Mouse (Mus musculus) E14TG2a.4 (cell line): ENCODE data around the gene Ank2.
A peak's percentile ranks its signal among the peaks of the same experiment; 100 is the strongest.

Experiments
- H3K27me3 ChIP-seq: 2 replicates; pipeline ENCODE4 v1.6.1; 2014; ENCODE audit warnings: low read length, control low read depth; ENCODE audit not compliant: insufficient read depth
- H3K36me3 ChIP-seq: 2 replicates; pipeline ENCODE4 v1.6.1; 2014; ENCODE audit warnings: low read length, control low read depth; ENCODE audit not compliant: insufficient read depth
- H3K4me1 ChIP-seq: replicated peaks from 2 replicates; pipeline ENCODE4 v1.6.1; 2014; ENCODE audit warnings: low read depth, low read length, control low read depth
- H3K4me3 ChIP-seq: replicated peaks from 2 replicates; pipeline ENCODE4 v1.5.1; 2014; ENCODE audit warnings: mild to moderate bottlenecking, low read length
- H3K9me3 ChIP-seq: 2 replicates; pipeline ENCODE4 v1.6.1; 2014; ENCODE audit warnings: low read length, control low read depth
- CTCF ChIP-seq: conservative IDR thresholded peaks from 2 replicates; pipeline ENCODE4 v1.5.1; 2014; ENCODE audit warnings: low read length
- NANOG ChIP-seq: IDR thresholded peaks from 2 replicates; pipeline ENCODE4 v1.6.1; 2014; ENCODE audit warnings: borderline replicate concordance, low read length, mixed read lengths
- POU5F1 ChIP-seq: IDR thresholded peaks from 2 replicates; pipeline ENCODE4 v1.6.1; 2014; ENCODE audit warnings: low read length, borderline replicate concordance

The Ank2 gene

GRCm38 (mm10) chr3:126976793-126977192 is 522.4 kb downstream of the Ank2 start:
- TF ChIP-seq CTCF (no peak), POU5F1 (no peak), NANOG (no peak)
- no peaks in the 10 kb centered on the region for H3K36me3 ChIP-seq

GRCm38 (mm10) chr3:126975409-126975808 is 523.7 kb downstream of the Ank2 start:
- TF ChIP-seq POU5F1 (no peak), CTCF (no peak), NANOG (no peak)
- H3K4me3 ChIP-seq: no peak overlapping the region
- H3K4me1 ChIP-seq: no peaks in the 10 kb centered on the region
- H3K9me3 ChIP-seq: no peaks in the 10 kb centered on the region
- no peaks in the 10 kb centered on the region for H3K27me3 ChIP-seq
- H3K36me3 ChIP-seq: no peaks in the 10 kb centered on the region

More at GRCm38 (mm10) chr3:126976793-126977192, 522.4 kb downstream of the Ank2 start:
- no peaks in the 10 kb centered on the region for H3K9me3 ChIP-seq
- H3K27me3 ChIP-seq: no peaks in the 10 kb centered on the region
- H3K4me3 ChIP-seq: no peak overlapping the region
- H3K4me1 ChIP-seq: no peaks in the 10 kb centered on the region

GRCm38 (mm10) chr3:126973551-126973950 is 525.6 kb downstream of the Ank2 start:
- Histone ChIP-seq H3K4me1 (no peaks in the 10 kb centered on the region), H3K27me3 (no peaks in the 10 kb centered on the region), H3K4me3 (no peak overlapping the region), H3K9me3 (no peaks in the 10 kb centered on the region), H3K36me3 (no peaks in the 10 kb centered on the region)
- no peak for TF ChIP-seq NANOG
- TF ChIP-seq CTCF: no peak
- TF ChIP-seq POU5F1: no peak

- no peaks in the 10 kb centered on the region for H3K27me3 ChIP-seq
- no peaks in the 10 kb centered on the region for H3K9me3 ChIP-seq
- no peak overlapping the region for H3K4me3 ChIP-seq
- peaks cover 1% of the 10 kb centered on the region for H3K4me1 ChIP-seq
- TF ChIP-seq NANOG: no peak
- no peak for TF ChIP-seq POU5F1
- TF ChIP-seq CTCF: no peak
- no peaks in the 10 kb centered on the region for H3K36me3 ChIP-seq
These were observed 527.6 kb downstream of the Ank2 start for GRCm38 (mm10) chr3:126971531-126971930.

GRCm38 (mm10) chr3:126968721-126969120 is 530.4 kb downstream of the Ank2 start:
- H3K4me1 ChIP-seq: peaks cover 19% of the 10 kb centered on the region
- H3K9me3 ChIP-seq: no peaks in the 10 kb centered on the region
- no peaks in the 10 kb centered on the region for H3K36me3 ChIP-seq
- peaks cover 11% of the 10 kb centered on the region; the same call in 1 of the 2 replicates for H3K27me3 ChIP-seq
- no peak overlapping the region for H3K4me3 ChIP-seq
- no peak for TF ChIP-seq NANOG
- TF ChIP-seq CTCF: no peak
- TF ChIP-seq POU5F1: no peak

GRCm38 (mm10) chr3:126965767-126966166 is 533.4 kb downstream of the Ank2 start:
- no peaks in the 10 kb centered on the region for H3K36me3 ChIP-seq
- peaks cover 11% of the 10 kb centered on the region; the same call in 1 of the 2 replicates for H3K27me3 ChIP-seq
- H3K4me1 ChIP-seq: peaks cover 19% of the 10 kb centered on the region
- no peak overlapping the region for H3K4me3 ChIP-seq
- no peak for TF ChIP-seq POU5F1
- peak; percentile 60; the same call in 1 of the 2 replicates for TF ChIP-seq NANOG
- no peaks in the 10 kb centered on the region for H3K9me3 ChIP-seq

- TF ChIP-seq POU5F1: no peak
- peaks cover 11% of the 10 kb centered on the region; the same call in 1 of the 2 replicates for H3K27me3 ChIP-seq
- no peaks in the 10 kb centered on the region for H3K36me3 ChIP-seq
- H3K4me3 ChIP-seq: no peak overlapping the region
- H3K4me1 ChIP-seq: peaks cover 19% of the 10 kb centered on the region
- no peaks in the 10 kb centered on the region for H3K9me3 ChIP-seq
These were observed 536.8 kb downstream of the Ank2 start for GRCm38 (mm10) chr3:126962326-126962725.

GRCm38 (mm10) chr3:126952698-126953097 is 546.5 kb downstream of the Ank2 start:
- no peaks in the 10 kb centered on the region for H3K4me1 ChIP-seq
- H3K27me3 ChIP-seq: no peaks in the 10 kb centered on the region
- TF ChIP-seq CTCF (no peak), POU5F1 (no peak), NANOG (no peak)
- no peak overlapping the region for H3K4me3 ChIP-seq
- H3K36me3 ChIP-seq: no peaks in the 10 kb centered on the region
- H3K9me3 ChIP-seq: no peaks in the 10 kb centered on the region

- Histone ChIP-seq H3K36me3 (no peaks in the 10 kb centered on the region), H3K4me1 (no peaks in the 10 kb centered on the region), H3K27me3 (no peaks in the 10 kb centered on the region), H3K9me3 (no peaks in the 10 kb centered on the region), H3K4me3 (no peak overlapping the region)
- no peak for TF ChIP-seq POU5F1
- TF ChIP-seq NANOG: no peak
- TF ChIP-seq CTCF: no peak
These were observed 552.6 kb downstream of the Ank2 start for GRCm38 (mm10) chr3:126946591-126946990.
